Mouse (Mus musculus) ES-E14 (cell line): ENCODE measurements at regions not wholly inside any gene's neighbourhood (a gene's known extent, or its start where the extent isn't known, plus 50 kb on each side); places are given as distances from the start of the nearest gene placed in this dataset.

ENCODE experiments used
- CHD2 ChIP-seq: IDR thresholded peaks from 2 replicates; pipeline ENCODE4 v1.6.1; 2014; ENCODE audit warnings: mild to moderate bottlenecking, low read depth, low read length, inconsistent platforms
- MAFK ChIP-seq: IDR thresholded peaks from 2 replicates; pipeline ENCODE4 v1.6.1; 2014; ENCODE audit warnings: mild to moderate bottlenecking, low read depth, low read length, inconsistent platforms; ENCODE audit not compliant: insufficient read depth
- ZC3H11A ChIP-seq: IDR thresholded peaks from 2 replicates; pipeline ENCODE4 v1.6.1; 2012; ENCODE audit warnings: low read depth, mild to moderate bottlenecking, inconsistent platforms, low read length, borderline replicate concordance

- TF ChIP-seq MAFK (peak; percentile 94), ZC3H11A (no peak), CHD2 (no peak)
Observed at GRCm38 (mm10) chr19:19636055-19636454, 525.1 kb upstream of the Rorb start.
